Mouse (Mus musculus) hindbrain, embryonic 13.5 days (tissue): Measurements from ENCODE around the gene Sema6d. TPM values are rescaled to one million over a fixed set of nuclear protein-coding genes. Genes with fewer than 3 reads are reported as not detected.

ENCODE experiments used
- ATAC-seq: fragments of 200-750 bp; cut with Nextera tagmentation; 2 replicates; pipeline ENCODE4 v1.8.0; 2017; ENCODE audit warnings: moderate TSS enrichment; ENCODE audit not compliant: low FRiP score
- H3K27ac ChIP-seq: fragments of 300-500 bp; sonication (generic); 2 replicates; pipeline ENCODE4 v1.5.1; 2015; ENCODE audit warnings: inconsistent platforms, mild to moderate bottlenecking, moderate library complexity
- H3K27me3 ChIP-seq: fragments of 300-500 bp; sonication (generic); 2 replicates; pipeline ENCODE4 v1.6.1; 2015; ENCODE audit warnings: mild to moderate bottlenecking, inconsistent platforms
- H3K36me3 ChIP-seq: fragments of 300-500 bp; sonication (generic); 2 replicates; pipeline ENCODE4 v1.6.1; 2015; ENCODE audit warnings: mild to moderate bottlenecking, inconsistent platforms
- H3K4me1 ChIP-seq: fragments of 300-500 bp; sonication (generic); replicated peaks from 2 replicates; pipeline ENCODE4 v1.6.1; 2015; ENCODE audit warnings: inconsistent platforms
- H3K4me2 ChIP-seq: fragments of 300-500 bp; sonication (generic); 2 replicates; pipeline ENCODE4 v1.6.1; 2015; ENCODE audit warnings: inconsistent platforms, mild to moderate bottlenecking, moderate library complexity
- H3K4me3 ChIP-seq: fragments of 300-500 bp; sonication (generic); 2 replicates; pipeline ENCODE4 v1.5.1; 2015; ENCODE audit warnings: mild to moderate bottlenecking, inconsistent platforms
- H3K9ac ChIP-seq: fragments of 300-500 bp; sonication (generic); 2 replicates; pipeline ENCODE4 v1.6.1; 2015; ENCODE audit warnings: mild to moderate bottlenecking, inconsistent platforms
- H3K9me3 ChIP-seq: fragments of 300-500 bp; sonication (generic); 2 replicates; pipeline ENCODE4 v1.6.1; 2016; ENCODE audit warnings: inconsistent platforms
- WGBS: fragments of 180-500 bp; shearing (Covaris S2); methylation state at CpG from one replicate; pipeline ENCODE4 v1.1.7; 2015; 5-methylcytosine and 5-hydroxymethylcytosine counted together
- polyA plus RNA-seq: library from polyadenylated mRNA; unstranded; fragments of >200 nt; fragmentation: Nextera tagmentation; extraction: Ambion mirVana; gene quantifications from 2 replicates; pipeline ENCODE4 v1.2.1, GENCODE M21; 2015

The Sema6d gene
- polyA plus RNA-seq, 1 experiment from 2014 or later = 35.6 TPM

DNA sequence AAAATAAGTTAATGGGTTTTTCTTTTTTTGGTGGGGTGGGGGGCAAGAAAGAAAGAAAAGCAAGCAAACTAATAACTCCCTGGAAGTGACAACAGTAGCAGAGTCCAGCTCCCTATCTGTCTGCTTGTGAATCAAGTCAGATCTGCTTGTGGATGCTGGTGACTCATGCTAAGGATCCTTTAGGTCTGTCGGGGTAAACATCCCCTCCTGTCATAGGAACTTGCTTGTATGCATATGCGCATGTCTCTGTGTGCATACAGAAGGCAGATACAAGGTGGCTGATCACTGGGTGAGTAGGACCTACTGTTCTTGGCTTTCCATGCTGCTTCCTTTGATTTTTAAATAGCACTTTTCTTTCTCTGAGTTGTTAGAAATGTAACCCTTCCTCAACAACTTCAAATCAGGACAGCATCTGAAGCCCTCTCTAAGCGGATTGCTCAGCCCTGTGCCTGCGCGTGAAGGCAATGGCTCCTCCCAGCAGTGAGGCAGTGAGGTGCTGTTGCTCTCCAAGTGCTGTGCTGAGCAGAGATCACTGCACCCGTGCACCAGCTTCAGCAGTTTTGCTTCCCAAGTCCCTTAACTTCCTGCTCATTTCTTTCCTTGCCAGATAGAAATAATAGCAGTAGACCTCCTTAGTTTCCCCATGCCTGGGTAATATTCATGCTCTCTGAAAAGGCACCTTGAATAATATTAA lies 550.9 kb downstream of the Sema6d start:
- no peak overlapping the region for H3K4me2 ChIP-seq
- peaks cover 46% of the 10 kb centered on the region for H3K4me1 ChIP-seq
- no peaks in the 10 kb centered on the region for H3K27me3 ChIP-seq
- H3K9me3 ChIP-seq = no peaks in the 10 kb centered on the region
- H3K36me3 ChIP-seq = no peaks in the 10 kb centered on the region
- 42% methylated on average over 6 of the region's 6 CpGs for WGBS
- ATAC-seq = 0 out of 2 replicates have a peak, but pooled peaks have one; percentile 37
- peak overlapping the region; percentile 30; the same call in 1 of the 2 replicates for H3K27ac ChIP-seq
- H3K9ac ChIP-seq = no peak overlapping the region
- H3K4me3 ChIP-seq = no peak overlapping the region

DNA sequence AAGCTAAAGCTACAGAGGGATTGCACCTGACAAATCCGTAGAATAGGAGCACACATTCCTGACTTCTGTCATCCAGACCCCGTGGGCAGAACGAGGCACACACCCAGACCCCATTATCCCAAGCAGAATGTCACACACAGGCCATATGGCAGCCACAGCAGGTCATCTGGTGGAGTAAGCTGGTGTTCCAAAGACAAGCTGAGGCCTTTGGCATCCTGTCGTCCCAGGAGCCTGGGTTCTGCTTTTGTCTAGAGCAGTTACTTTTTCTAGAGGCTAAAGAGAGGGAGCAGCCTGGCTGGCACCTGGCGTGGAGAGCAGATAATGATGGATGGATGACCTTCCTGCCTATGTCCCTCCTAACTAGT lies 551.4 kb downstream of the Sema6d start:
- Histone ChIP-seq H3K36me3 (no peaks in the 10 kb centered on the region), H3K27me3 (no peaks in the 10 kb centered on the region), H3K4me2 (no peak overlapping the region), H3K4me3 (no peak overlapping the region), H3K4me1 (peaks cover 43% of the 10 kb centered on the region), H3K27ac (peak overlapping the region; percentile 30; the same call in 1 of the 2 replicates), H3K9me3 (no peaks in the 10 kb centered on the region), H3K9ac (no peak overlapping the region)
- peak; percentile 29; the same call in 1 of the 2 replicates for ATAC-seq
- WGBS = 20% methylated on average over 5 of the region's 5 CpGs

DNA sequence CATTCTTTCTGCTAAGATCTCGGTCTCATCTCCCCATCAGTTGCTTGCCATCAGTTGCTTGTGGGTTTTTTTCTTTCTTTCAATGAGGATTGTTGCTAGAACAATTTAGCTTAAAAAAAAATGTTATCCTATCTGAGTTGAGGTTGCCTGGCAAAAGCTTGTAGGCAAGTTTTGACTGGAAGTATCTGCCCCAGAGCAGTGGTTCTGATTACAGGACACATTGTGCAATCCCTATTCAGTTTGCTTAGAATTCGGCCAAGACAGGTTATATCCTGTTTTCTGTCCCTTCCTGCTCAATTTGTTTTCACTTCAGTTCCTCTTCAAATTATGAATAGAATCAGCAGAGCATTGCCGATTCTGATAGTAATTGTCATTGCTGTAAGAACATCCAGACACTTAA lies 552.4 kb downstream of the Sema6d start:
- Histone ChIP-seq H3K9me3 (no peaks in the 10 kb centered on the region), H3K27ac (no peak overlapping the region), H3K4me1 (peaks cover 33% of the 10 kb centered on the region), H3K4me2 (no peak overlapping the region), H3K9ac (no peak overlapping the region), H3K36me3 (no peaks in the 10 kb centered on the region), H3K4me3 (no peak overlapping the region), H3K27me3 (no peaks in the 10 kb centered on the region)
- no peak for ATAC-seq
- WGBS = 77% methylated on average over 3 of the region's 3 CpGs

DNA sequence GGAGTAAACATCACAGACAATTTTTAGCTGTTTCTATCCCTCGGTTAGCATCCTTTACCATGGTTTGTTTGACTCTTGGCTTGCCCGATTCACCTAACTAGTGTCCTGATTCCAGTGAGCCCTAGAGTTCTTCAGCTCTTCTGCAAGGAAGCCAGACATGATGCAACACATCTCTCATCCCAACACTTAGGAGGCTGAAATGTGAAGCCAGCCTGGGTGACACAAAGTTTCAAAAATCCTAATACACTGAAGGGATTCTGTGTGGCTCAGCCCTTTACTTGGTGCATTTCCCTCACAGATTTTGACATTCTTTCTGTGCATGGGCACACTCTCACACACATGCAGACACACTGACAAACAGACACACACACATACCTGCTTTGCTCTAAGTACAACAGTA lies 560.8 kb downstream of the Sema6d start:
- H3K9ac ChIP-seq = no peak overlapping the region
- H3K9me3 ChIP-seq = no peaks in the 10 kb centered on the region
- WGBS = 94% methylated on average over 2 of the region's 2 CpGs
- no peak for ATAC-seq
- no peaks in the 10 kb centered on the region; the same call in 1 of the 2 replicates for H3K4me1 ChIP-seq
- H3K4me2 ChIP-seq = no peak overlapping the region
- peaks cover 9% of the 10 kb centered on the region for H3K36me3 ChIP-seq
- no peak overlapping the region for H3K27ac ChIP-seq
- no peaks in the 10 kb centered on the region for H3K27me3 ChIP-seq
- no peak overlapping the region for H3K4me3 ChIP-seq

DNA sequence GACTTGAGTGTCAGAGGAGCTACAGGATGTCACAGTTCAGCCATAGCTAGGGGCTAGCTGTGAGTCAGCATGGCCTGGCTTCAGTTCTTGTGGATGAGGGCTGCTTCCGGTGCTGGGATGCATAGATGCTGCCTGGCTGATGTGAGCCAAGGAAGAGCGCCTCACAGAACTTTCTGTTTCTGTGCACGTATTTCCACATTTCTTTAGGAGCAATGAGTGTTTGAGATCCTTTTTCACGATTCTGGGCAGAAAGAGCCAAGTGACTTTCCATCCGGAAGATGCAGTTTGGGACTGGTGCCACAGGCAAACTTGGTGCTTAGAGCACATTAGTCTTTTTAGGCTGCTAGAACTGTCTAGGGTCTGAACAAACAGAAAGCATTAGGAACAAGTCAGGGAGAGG lies 561.4 kb downstream of the Sema6d start:
- H3K9ac ChIP-seq = no peak overlapping the region
- no peak overlapping the region for H3K27ac ChIP-seq
- ATAC-seq = no peak
- H3K4me2 ChIP-seq = no peak overlapping the region
- H3K36me3 ChIP-seq = peaks cover 12% of the 10 kb centered on the region
- 79% methylated on average over 5 of the region's 5 CpGs for WGBS
- no peaks in the 10 kb centered on the region for H3K9me3 ChIP-seq
- no peaks in the 10 kb centered on the region for H3K27me3 ChIP-seq
- no peak overlapping the region for H3K4me3 ChIP-seq
- H3K4me1 ChIP-seq = no peaks in the 10 kb centered on the region; the same call in 1 of the 2 replicates

DNA sequence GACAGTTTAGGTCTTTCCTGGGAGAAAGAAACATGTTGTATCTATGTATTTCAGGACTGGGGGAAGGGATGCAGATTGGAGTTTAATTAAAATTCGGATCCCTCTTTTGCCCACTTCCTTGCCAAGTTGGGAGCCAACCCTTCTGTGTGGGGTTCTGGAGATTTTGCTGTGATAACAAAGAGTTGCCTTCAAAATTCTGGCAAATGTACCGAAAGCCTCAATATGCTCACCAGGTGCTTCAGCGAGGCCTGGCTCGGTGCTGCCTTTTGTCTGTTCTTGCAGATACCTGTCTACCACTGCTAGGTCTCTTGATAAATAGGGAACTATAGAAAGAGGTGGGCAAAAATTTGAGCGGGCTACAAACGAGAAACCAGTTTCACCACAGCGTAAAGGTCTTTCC lies 563.4 kb downstream of the Sema6d start:
- no peak overlapping the region for H3K4me3 ChIP-seq
- H3K9ac ChIP-seq = no peak overlapping the region
- no peak overlapping the region for H3K4me2 ChIP-seq
- H3K27me3 ChIP-seq = no peaks in the 10 kb centered on the region
- H3K4me1 ChIP-seq = no peaks in the 10 kb centered on the region; the same call in 1 of the 2 replicates
- peaks cover 25% of the 10 kb centered on the region for H3K36me3 ChIP-seq
- 89% methylated on average over 7 of the region's 7 CpGs for whole genome bisulfite sequencing
- no peaks in the 10 kb centered on the region for H3K9me3 ChIP-seq
- ATAC-seq = no peak
- peak overlapping the region; percentile 56; the same call in 1 of the 2 replicates for H3K27ac ChIP-seq

DNA sequence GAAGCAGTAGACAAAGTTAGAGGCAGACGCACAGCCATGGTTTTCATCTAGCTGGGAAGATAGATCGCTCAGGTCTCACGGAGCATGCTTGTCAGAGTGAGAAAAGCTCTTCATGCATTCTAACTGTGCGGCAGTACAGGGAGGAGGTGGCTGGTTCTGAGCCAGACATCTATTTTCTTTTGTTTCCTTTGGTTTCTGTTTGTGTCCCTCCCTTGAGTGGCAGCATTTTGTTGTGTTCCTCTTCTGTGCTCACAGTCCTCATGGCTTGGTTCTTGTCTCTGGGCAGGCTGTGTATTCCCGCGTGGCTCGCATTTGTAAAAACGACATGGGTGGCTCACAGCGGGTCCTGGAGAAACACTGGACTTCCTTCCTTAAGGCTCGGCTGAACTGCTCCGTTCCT lies 567.6 kb downstream of the Sema6d start:
- no peak overlapping the region for H3K9ac ChIP-seq

DNA sequence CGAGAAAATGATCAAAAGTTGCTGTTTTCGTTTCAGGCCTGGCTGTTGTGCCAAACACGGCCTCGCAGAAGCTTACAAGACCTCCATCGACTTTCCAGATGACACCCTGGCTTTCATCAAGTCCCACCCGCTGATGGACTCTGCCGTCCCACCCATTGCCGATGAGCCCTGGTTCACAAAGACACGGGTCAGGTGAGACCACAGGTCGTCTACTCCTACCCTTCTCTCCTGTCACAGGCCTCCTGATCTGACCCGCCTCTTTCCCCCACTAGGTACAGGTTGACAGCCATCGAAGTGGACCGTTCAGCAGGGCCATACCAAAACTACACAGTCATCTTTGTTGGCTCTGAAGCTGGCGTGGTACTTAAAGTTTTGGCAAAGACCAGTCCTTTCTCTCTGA lies 568.6 kb downstream of the Sema6d start:
- H3K27ac ChIP-seq = no peak overlapping the region
- no peak overlapping the region for H3K4me2 ChIP-seq
- no peak overlapping the region for H3K9ac ChIP-seq
- no peaks in the 10 kb centered on the region for H3K9me3 ChIP-seq
- ATAC-seq = no peak
- no peaks in the 10 kb centered on the region for H3K27me3 ChIP-seq
- no peaks in the 10 kb centered on the region for H3K4me1 ChIP-seq
- H3K4me3 ChIP-seq = no peak overlapping the region
- 94% methylated on average over 14 of the region's 14 CpGs for WGBS
- H3K36me3 ChIP-seq = peaks cover 64% of the 10 kb centered on the region

More for the DNA sequence above, 567.6 kb downstream of the Sema6d start:
- Histone ChIP-seq H3K27ac (no peak overlapping the region), H3K27me3 (no peaks in the 10 kb centered on the region), H3K4me2 (no peak overlapping the region), H3K9me3 (no peaks in the 10 kb centered on the region), H3K4me3 (no peak overlapping the region), H3K36me3 (peaks cover 63% of the 10 kb centered on the region), H3K4me1 (no peaks in the 10 kb centered on the region; the same call in 1 of the 2 replicates)
- no peak for ATAC-seq
- 67% methylated on average over 11 of the region's 11 CpGs for WGBS

DNA sequence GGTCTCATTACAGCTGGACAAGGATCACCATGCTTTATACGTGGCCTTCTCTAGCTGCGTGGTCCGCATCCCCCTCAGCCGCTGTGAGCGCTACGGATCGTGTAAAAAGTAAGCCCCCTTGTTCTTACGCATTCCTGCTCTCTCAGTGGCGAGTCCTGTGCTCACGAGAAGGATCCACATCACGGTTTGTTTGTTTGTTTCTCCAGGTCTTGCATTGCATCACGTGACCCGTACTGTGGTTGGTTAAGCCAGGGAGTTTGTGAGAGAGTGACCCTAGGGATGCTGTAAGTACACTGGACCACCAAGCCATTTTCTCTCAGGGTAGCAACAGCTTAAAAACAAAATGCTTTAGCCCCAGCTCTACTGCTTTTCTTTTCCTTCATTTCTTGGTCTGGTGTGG lies 569.8 kb downstream of the Sema6d start:
- Histone ChIP-seq H3K36me3 (peaks cover 68% of the 10 kb centered on the region), H3K27ac (no peak overlapping the region), H3K4me2 (no peak overlapping the region), H3K4me3 (no peak overlapping the region), H3K4me1 (no peaks in the 10 kb centered on the region), H3K9ac (no peak overlapping the region), H3K9me3 (no peaks in the 10 kb centered on the region), H3K27me3 (no peaks in the 10 kb centered on the region)
- no peak for ATAC-seq
- 95% methylated on average over 13 of the region's 13 CpGs for whole genome bisulfite sequencing

DNA sequence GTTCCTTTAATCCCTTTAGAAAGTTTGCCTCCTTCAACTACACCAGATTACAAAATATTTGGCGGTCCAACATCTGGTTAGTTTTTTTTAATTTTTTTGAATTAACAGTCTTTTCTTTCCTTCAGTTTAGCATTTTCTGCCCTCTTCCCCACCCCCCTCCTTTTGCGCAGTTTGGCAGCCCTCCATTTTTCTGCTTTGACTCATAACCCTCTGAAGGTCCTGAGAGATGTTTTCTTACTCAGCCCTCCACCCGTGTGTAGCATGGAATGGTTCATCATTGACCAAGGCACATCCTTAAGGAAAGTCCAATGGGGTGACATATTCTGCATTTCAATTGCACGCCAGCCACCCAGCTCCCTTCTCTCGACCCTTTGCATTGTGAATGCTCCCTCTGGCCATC lies 570.9 kb downstream of the Sema6d start:
- Histone ChIP-seq H3K4me3 (no peak overlapping the region), H3K4me2 (no peak overlapping the region), H3K4me1 (no peaks in the 10 kb centered on the region), H3K36me3 (peaks cover 72% of the 10 kb centered on the region), H3K9ac (no peak overlapping the region), H3K9me3 (no peaks in the 10 kb centered on the region), H3K27me3 (no peaks in the 10 kb centered on the region), H3K27ac (no peak overlapping the region)
- 86% methylated on average over 5 of the region's 5 CpGs for WGBS
- no peak for ATAC-seq

DNA sequence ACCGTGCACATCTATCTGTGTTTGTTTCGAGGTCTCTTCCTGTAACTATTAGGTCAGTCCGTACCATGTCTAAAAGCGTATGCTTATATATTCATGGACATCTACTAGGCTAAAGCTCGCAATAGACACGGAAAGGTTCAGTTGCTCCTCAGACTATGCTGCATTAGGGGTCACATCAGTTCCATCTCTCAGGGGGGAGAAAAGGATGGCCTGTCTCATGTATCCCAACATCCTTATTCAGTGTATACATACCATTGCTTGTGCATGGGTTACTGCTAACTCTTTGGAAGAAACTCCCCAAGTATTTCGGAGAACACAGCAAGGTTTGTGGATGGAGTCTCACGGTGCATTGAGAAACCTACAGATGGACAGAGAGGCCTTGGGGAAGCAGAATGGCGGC lies 571.5 kb downstream of the Sema6d start:
- no peak overlapping the region for H3K27ac ChIP-seq
- no peak overlapping the region for H3K4me3 ChIP-seq
- H3K36me3 ChIP-seq = peaks cover 74% of the 10 kb centered on the region
- no peaks in the 10 kb centered on the region for H3K27me3 ChIP-seq
- no peaks in the 10 kb centered on the region for H3K9me3 ChIP-seq
- no peak for ATAC-seq
- no peak overlapping the region for H3K9ac ChIP-seq
- WGBS = 96% methylated on average over 9 of the region's 9 CpGs
- no peaks in the 10 kb centered on the region for H3K4me1 ChIP-seq
- no peak overlapping the region for H3K4me2 ChIP-seq

DNA sequence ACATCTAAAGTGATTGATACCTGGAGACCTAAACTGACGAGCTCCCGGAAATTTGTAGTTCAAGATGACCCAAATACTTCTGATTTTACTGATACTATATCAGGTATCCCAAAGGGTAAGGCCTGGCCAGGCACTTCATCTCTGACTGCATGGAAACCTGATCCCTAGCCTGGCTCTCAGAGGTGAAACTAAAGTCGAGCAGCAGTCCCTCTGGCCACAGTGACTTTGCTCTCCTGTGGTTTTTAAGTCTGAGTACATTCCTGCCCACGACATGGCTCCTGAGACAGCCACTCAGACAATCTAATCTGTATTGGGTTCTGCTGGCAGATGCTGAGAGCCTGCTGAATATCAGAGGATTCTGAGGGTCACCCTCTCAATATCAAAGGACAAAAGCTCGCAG lies 572.5 kb downstream of the Sema6d start:
- no peak overlapping the region for H3K27ac ChIP-seq
- H3K27me3 ChIP-seq = no peaks in the 10 kb centered on the region
- 66% methylated on average over 5 of the region's 5 CpGs for WGBS
- H3K9ac ChIP-seq = no peak overlapping the region
- no peak overlapping the region for H3K4me2 ChIP-seq
- no peaks in the 10 kb centered on the region for H3K9me3 ChIP-seq
- ATAC-seq = no peak
- H3K4me3 ChIP-seq = no peak overlapping the region
- H3K36me3 ChIP-seq = peaks cover 76% of the 10 kb centered on the region
- H3K4me1 ChIP-seq = no peaks in the 10 kb centered on the region

DNA sequence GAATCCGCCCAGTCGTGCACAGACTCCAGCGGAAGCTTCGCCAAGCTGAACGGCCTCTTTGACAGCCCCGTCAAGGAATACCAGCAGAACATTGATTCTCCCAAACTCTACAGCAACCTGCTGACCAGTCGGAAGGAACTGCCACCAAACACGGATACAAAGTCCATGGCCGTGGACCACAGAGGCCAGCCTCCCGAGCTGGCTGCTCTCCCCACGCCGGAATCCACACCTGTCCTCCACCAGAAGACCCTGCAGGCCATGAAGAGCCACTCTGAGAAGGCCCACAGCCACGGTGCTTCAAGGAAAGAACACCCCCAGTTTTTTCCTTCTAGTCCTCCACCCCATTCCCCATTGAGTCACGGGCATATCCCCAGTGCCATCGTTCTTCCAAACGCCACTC lies 574.4 kb downstream of the Sema6d start:
- Histone ChIP-seq H3K4me1 (no peaks in the 10 kb centered on the region), H3K27me3 (no peaks in the 10 kb centered on the region), H3K36me3 (peaks cover 59% of the 10 kb centered on the region), H3K4me2 (no peak overlapping the region), H3K4me3 (no peak overlapping the region), H3K9ac (no peak overlapping the region), H3K27ac (no peak overlapping the region), H3K9me3 (no peaks in the 10 kb centered on the region)
- 96% methylated on average over 16 of the region's 16 CpGs for WGBS
- no peak for ATAC-seq
